Mouse (Mus musculus): ENCODE measurements at regions not wholly inside any gene's neighbourhood (a gene's known extent, or its start where the extent isn't known, plus 50 kb on each side); places are given as distances from the start of the nearest gene placed in this dataset.

DNA sequence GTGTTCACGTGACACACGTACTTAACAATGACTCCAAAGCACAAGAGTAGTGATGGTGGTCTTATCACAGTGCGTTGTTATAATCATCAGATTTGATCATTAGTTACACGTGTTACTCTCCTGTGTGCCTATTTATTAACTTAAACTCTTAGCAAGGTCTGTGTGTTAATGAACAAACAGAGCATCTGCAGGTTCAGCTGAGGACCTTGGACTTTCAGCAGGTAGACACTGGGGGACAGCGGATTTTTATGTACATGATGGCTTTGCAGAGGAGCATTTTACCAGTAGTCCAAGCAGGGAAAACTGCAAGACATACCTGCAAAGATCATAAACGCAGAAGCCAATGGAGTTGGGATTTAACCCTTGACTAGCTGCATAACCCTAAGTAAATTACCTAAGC, 211.7 kb upstream of the Ntm start:
- no peak for DNase-seq (ENCODE audit: low spot score)
- TF ChIP-seq EP300 (IDR thresholded peaks at IDR 0.05; ENCODE audit: low read depth) = no peak
- TF ChIP-seq CTCF (IDR thresholded peaks at IDR 0.05; ENCODE audit: low read depth) = no peak
- H3K36me3 ChIP-seq (replicated peaks; ENCODE audit: control insufficient read depth, insufficient read depth, low read length) = no peaks in the 10 kb centered on the region
- no peak for ATAC-seq (ENCODE audit: insufficient read depth, low read depth)
- H3K9ac ChIP-seq (replicated peaks; ENCODE audit: low read depth, low read length) = no peak overlapping the region
- H3K4me2 ChIP-seq (ENCODE audit: low read depth, low read length) = no peak overlapping the region
- H3K9me3 ChIP-seq (replicated peaks; ENCODE audit: control insufficient read depth, low read length) = no peaks in the 10 kb centered on the region
- 75% methylated on average over 6 of the region's 6 CpGs for WGBS
- no peaks in the 10 kb centered on the region for H3K4me1 ChIP-seq (ENCODE audit: control insufficient read depth, insufficient read depth)
- no peak overlapping the region for H3K4me3 ChIP-seq (ENCODE audit: low read depth, low read length)
- H3K27ac ChIP-seq (ENCODE audit: low read depth) = no peak overlapping the region
- H3K27me3 ChIP-seq (ENCODE audit: control insufficient read depth, insufficient read depth, low read length) = no peaks in the 10 kb centered on the region

DNA sequence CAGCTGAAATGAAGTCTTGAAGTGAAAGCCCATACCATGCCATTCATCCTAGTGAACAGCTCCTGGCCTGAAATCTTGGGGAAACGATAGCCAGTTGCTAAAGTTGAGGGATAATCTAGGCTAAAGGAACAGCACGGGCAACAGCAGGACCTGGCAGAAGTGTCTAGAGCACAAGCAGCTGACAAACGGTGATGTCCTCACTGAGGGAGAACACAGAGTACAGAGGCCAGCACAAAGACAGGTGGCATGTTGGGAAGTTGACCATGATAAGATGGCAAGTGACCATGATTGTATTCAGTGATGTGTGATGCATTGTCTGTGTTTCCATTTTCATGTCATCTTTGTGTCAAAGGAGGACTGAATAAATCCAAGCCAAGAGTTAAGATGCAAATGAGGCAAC, 212.4 kb upstream of the Ntm start:
- H3K4me2 ChIP-seq (ENCODE audit: low read depth, low read length) = no peak overlapping the region
- no peak overlapping the region for H3K9ac ChIP-seq (replicated peaks; ENCODE audit: low read depth, low read length)
- H3K4me3 ChIP-seq (ENCODE audit: low read depth, low read length) = no peak overlapping the region
- no peaks in the 10 kb centered on the region for H3K4me1 ChIP-seq (ENCODE audit: control insufficient read depth, insufficient read depth)
- ATAC-seq (ENCODE audit: insufficient read depth, low read depth) (no peak), DNase-seq (ENCODE audit: low spot score) (no peak)
- H3K27ac ChIP-seq (ENCODE audit: low read depth) = no peak overlapping the region
- WGBS = 53% methylated on average over 3 of the region's 3 CpGs
- H3K36me3 ChIP-seq (replicated peaks; ENCODE audit: control insufficient read depth, insufficient read depth, low read length) = no peaks in the 10 kb centered on the region
- H3K9me3 ChIP-seq (replicated peaks; ENCODE audit: control insufficient read depth, low read length) = no peaks in the 10 kb centered on the region
- H3K27me3 ChIP-seq (ENCODE audit: control insufficient read depth, insufficient read depth, low read length) = no peaks in the 10 kb centered on the region
- TF ChIP-seq CTCF (IDR thresholded peaks at IDR 0.05; ENCODE audit: low read depth) = no peak

DNA sequence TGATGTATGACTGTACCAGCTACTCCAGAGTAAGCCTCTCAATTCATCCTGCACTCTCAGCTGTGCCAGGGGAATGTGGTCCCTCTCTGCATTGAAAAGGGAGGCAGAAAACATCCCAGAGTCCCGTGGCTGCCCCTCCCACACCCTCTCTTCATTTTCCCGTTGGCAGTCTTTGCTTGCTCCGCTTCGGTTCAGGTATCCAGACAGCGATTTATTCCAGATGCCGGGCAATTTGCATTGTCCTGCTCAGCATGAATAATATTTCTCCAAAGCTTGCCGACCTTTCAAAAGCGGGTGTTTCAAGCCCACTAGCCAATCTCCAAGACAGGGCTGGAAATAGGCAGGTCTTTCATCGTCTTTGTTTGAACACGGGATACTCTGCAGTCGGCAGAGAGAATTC, 220.5 kb upstream of the Ntm start:
- Histone ChIP-seq H3K9me3 (replicated peaks; ENCODE audit: control insufficient read depth, low read length) (no peaks in the 10 kb centered on the region), H3K27me3 (ENCODE audit: control insufficient read depth, insufficient read depth, low read length) (no peaks in the 10 kb centered on the region), H3K4me3 (ENCODE audit: low read depth, low read length) (no peak overlapping the region), H3K9ac (replicated peaks; ENCODE audit: low read depth, low read length) (no peak overlapping the region), H3K4me1 (ENCODE audit: control insufficient read depth, insufficient read depth) (no peaks in the 10 kb centered on the region), H3K27ac (ENCODE audit: low read depth) (no peak overlapping the region), H3K4me2 (ENCODE audit: low read depth, low read length) (no peak overlapping the region), H3K36me3 (replicated peaks; ENCODE audit: control insufficient read depth, insufficient read depth, low read length) (no peaks in the 10 kb centered on the region)
- DNase-seq (ENCODE audit: low spot score) (no peak), ATAC-seq (ENCODE audit: insufficient read depth, low read depth) (no peak)
- WGBS = 77% methylated on average over 11 of the region's 11 CpGs
- TF ChIP-seq CTCF (IDR thresholded peaks at IDR 0.05; ENCODE audit: low read depth) = no peak
- TF ChIP-seq EP300 (IDR thresholded peaks at IDR 0.05; ENCODE audit: low read depth) = no peak

DNA sequence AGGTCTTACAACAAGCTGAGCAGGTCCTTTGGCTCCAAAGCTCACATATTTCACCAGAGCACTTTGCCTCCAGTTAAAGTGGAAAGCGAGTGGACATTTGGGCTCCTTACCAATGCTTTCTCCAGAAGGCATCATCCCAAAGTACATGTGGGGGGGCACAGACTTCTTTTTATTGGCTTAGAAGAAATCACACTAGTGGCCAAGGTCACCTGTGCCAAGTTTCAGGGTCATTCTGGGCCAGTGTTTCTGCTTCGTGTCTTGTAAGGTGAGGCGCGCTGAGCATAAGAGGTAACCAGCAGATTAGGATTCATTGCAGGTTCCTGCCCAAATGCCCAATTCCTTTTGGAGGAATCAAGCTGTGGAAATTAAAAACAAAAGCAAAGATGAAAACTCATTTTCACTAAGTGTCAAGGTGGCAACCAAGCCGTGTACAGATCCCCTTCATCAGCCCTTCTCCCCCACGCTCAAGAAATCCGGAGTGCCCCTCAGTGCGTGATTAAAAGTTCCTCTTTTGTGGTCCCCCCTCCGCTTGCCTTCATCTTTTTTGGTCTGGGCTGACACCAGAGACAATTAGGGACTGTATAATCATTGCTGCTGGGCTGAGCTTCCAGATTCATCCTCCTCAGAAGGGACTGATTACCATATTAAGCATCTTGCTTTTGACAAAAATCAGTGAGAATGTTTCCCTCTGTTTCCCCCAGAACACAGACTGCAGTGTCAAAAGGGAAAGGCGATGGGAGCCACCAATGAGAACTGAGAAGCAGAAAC, 222.2 kb upstream of the Ntm start:
- Histone ChIP-seq H3K4me3 (ENCODE audit: low read depth, low read length) (no peak overlapping the region), H3K36me3 (replicated peaks; ENCODE audit: control insufficient read depth, insufficient read depth, low read length) (no peaks in the 10 kb centered on the region), H3K4me2 (ENCODE audit: low read depth, low read length) (no peak overlapping the region), H3K27me3 (ENCODE audit: control insufficient read depth, insufficient read depth, low read length) (no peaks in the 10 kb centered on the region), H3K9ac (replicated peaks; ENCODE audit: low read depth, low read length) (no peak overlapping the region), H3K9me3 (replicated peaks; ENCODE audit: control insufficient read depth, low read length) (0 out of 2 replicates have a peak, but pooled peaks cover 4% of the 10 kb centered on the region), H3K27ac (ENCODE audit: low read depth) (no peak overlapping the region), H3K4me1 (ENCODE audit: control insufficient read depth, insufficient read depth) (no peaks in the 10 kb centered on the region)
- WGBS = 86% methylated on average over 10 of the region's 10 CpGs
- ATAC-seq (ENCODE audit: insufficient read depth, low read depth) (no peak), DNase-seq (ENCODE audit: low spot score) (no peak)
- no peak for TF ChIP-seq EP300 (IDR thresholded peaks at IDR 0.05; ENCODE audit: low read depth)
- no peak for TF ChIP-seq CTCF (IDR thresholded peaks at IDR 0.05; ENCODE audit: low read depth)

DNA sequence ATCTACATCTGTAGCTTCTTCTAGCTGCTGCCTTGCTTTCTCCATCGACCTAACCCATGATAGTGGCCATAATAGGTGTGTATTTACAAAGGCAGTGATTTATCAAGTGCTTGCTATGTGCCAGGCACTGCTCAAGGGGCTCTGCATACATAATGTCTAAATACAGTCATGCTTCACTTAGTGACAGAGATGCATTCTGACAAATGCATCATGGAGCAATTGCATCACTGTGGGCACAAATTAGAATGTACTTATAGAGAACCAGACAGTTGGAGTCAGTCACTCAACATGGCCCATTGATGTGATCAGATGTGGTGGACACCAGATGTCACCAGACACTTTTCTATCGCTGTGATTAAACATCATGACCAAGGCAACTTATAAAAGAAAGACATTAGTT, 223.3 kb upstream of the Ntm start:
- Histone ChIP-seq H3K9me3 (replicated peaks; ENCODE audit: control insufficient read depth, low read length) (0 out of 2 replicates have a peak, but pooled peaks cover 4% of the 10 kb centered on the region), H3K36me3 (replicated peaks; ENCODE audit: control insufficient read depth, insufficient read depth, low read length) (no peaks in the 10 kb centered on the region), H3K4me2 (ENCODE audit: low read depth, low read length) (no peak overlapping the region), H3K4me3 (ENCODE audit: low read depth, low read length) (no peak overlapping the region), H3K9ac (replicated peaks; ENCODE audit: low read depth, low read length) (no peak overlapping the region), H3K4me1 (ENCODE audit: control insufficient read depth, insufficient read depth) (no peaks in the 10 kb centered on the region), H3K27me3 (ENCODE audit: control insufficient read depth, insufficient read depth, low read length) (no peaks in the 10 kb centered on the region), H3K27ac (ENCODE audit: low read depth) (no peak overlapping the region)
- no peak for ATAC-seq (ENCODE audit: insufficient read depth, low read depth)
- WGBS = 74% methylated on average over 2 of the region's 2 CpGs
- TF ChIP-seq CTCF (IDR thresholded peaks at IDR 0.05; ENCODE audit: low read depth) = no peak
- no peak for TF ChIP-seq EP300 (IDR thresholded peaks at IDR 0.05; ENCODE audit: low read depth)
- DNase-seq (ENCODE audit: low spot score) = no peak

DNA sequence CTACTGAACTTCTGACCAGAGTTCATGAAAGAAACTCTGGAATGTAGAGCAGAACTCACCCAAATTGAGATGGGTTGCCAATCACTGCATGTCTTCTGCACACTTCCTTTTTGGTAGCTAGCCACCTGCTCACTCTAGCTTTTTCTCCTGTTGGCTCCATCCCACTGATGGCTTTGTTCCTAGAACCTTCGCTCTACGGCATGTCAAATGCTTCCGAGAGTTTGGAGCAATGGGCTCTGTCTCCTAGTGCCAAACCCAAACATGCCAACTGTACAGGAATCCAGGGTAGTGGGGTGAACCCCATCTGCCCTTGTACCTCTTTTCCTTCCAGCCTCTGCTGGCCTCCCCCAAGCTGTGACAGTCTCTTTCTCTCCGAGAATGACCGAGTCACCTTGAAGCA, 227.1 kb upstream of the Ntm start:
- no peaks in the 10 kb centered on the region for H3K4me1 ChIP-seq (ENCODE audit: control insufficient read depth, insufficient read depth)
- no peak for ATAC-seq (ENCODE audit: insufficient read depth, low read depth)
- 89% methylated on average over 5 of the region's 5 CpGs for WGBS
- no peaks in the 10 kb centered on the region for H3K27me3 ChIP-seq (ENCODE audit: control insufficient read depth, insufficient read depth, low read length)
- no peak overlapping the region for H3K9ac ChIP-seq (replicated peaks; ENCODE audit: low read depth, low read length)
- TF ChIP-seq CTCF (IDR thresholded peaks at IDR 0.05; ENCODE audit: low read depth) (no peak), EP300 (IDR thresholded peaks at IDR 0.05; ENCODE audit: low read depth) (no peak)
- H3K4me3 ChIP-seq (ENCODE audit: low read depth, low read length) = no peak overlapping the region
- no peak overlapping the region for H3K4me2 ChIP-seq (ENCODE audit: low read depth, low read length)
- DNase-seq (ENCODE audit: low spot score) = no peak
- no peaks in the 10 kb centered on the region for H3K36me3 ChIP-seq (replicated peaks; ENCODE audit: control insufficient read depth, insufficient read depth, low read length)
- H3K27ac ChIP-seq (ENCODE audit: low read depth) = no peak overlapping the region
- 0 out of 2 replicates have a peak, but pooled peaks cover 4% of the 10 kb centered on the region for H3K9me3 ChIP-seq (replicated peaks; ENCODE audit: control insufficient read depth, low read length)
